Mouse (Mus musculus) stomach, postnatal 0 days (tissue): ENCODE measurements at regions not wholly inside any gene's neighbourhood (a gene's known extent, or its start where the extent isn't known, plus 50 kb on each side); places are given as distances from the start of the nearest gene placed in this dataset.

Experiments
- CTCF ChIP-seq: IDR thresholded peaks from 2 replicates; pipeline ENCODE4 v1.5.1; 2016; ENCODE audit warnings: antibody characterized with exemption, low read depth, mild to moderate bottlenecking, moderate library complexity
- EP300 ChIP-seq: optimal IDR thresholded peaks from 2 replicates; pipeline ENCODE3; 2016; ENCODE audit warnings: antibody characterized with exemption

GRCm38 (mm10) chr16:29990795-29991587 is 73.2 kb upstream of the Hes1 start:
- no peak for TF ChIP-seq CTCF
- TF ChIP-seq EP300 = no peak
